Mouse (Mus musculus) heart, embryonic 11.5 days (tissue): ENCODE results near the gene Cadm1. TPM values are rescaled to one million over a fixed set of nuclear protein-coding genes. Genes with fewer than 3 reads are reported as not detected.

Experiments used
- ATAC-seq: fragments of 200-750 bp; cut with Nextera tagmentation; replicated peaks from 2 replicates; pipeline ENCODE4 v1.8.0; 2017; ENCODE audit warnings: moderate library complexity; ENCODE audit not compliant: insufficient number of reproducible peaks, low FRiP score, low TSS enrichment
- H3K27ac ChIP-seq: fragments of 300-500 bp; sonication (generic); 2 replicates; pipeline ENCODE4 v1.5.1; 2014; ENCODE audit warnings: mild to moderate bottlenecking, low read depth, low read length
- H3K27me3 ChIP-seq: fragments of 300-500 bp; sonication (generic); 2 replicates; pipeline ENCODE4 v1.6.1; 2014; ENCODE audit warnings: mild to moderate bottlenecking, low read length, mixed read lengths; ENCODE audit not compliant: control insufficient read depth, insufficient read depth
- H3K36me3 ChIP-seq: fragments of 300-500 bp; sonication (generic); 2 replicates; pipeline ENCODE4 v1.6.1; 2014; ENCODE audit warnings: mild to moderate bottlenecking, low read length, moderate library complexity, mixed read lengths; ENCODE audit not compliant: control insufficient read depth, insufficient read depth
- H3K4me1 ChIP-seq: fragments of 300-500 bp; sonication (generic); 2 replicates; pipeline ENCODE4 v1.6.1; 2014; ENCODE audit warnings: low read length; ENCODE audit not compliant: control insufficient read depth, insufficient read depth
- H3K4me2 ChIP-seq: fragments of 300-500 bp; sonication (generic); 2 replicates; pipeline ENCODE4 v1.6.1; 2014; ENCODE audit warnings: mild to moderate bottlenecking, moderate library complexity
- H3K4me3 ChIP-seq: fragments of 300-500 bp; sonication (generic); 2 replicates; pipeline ENCODE4 v1.5.1; 2014; ENCODE audit warnings: low read depth, low read length
- H3K9ac ChIP-seq: fragments of 300-500 bp; sonication (generic); 2 replicates; pipeline ENCODE4 v1.6.1; 2014; ENCODE audit warnings: mild to moderate bottlenecking, low read depth, low read length, moderate library complexity
- H3K9me3 ChIP-seq: fragments of 300-500 bp; sonication (generic); replicated peaks from 2 replicates; pipeline ENCODE4 v1.6.1; 2016; ENCODE audit warnings: low read length; ENCODE audit not compliant: control insufficient read depth
- WGBS: fragments of 180-500 bp; shearing (Covaris S2); extraction: QIAGEN DNeasy Blood & Tissue Kit; methylation state at CpG from one replicate; pipeline ENCODE4 v1.1.7; 2014; ENCODE audit not compliant: insufficient replicate concordance; 5-methylcytosine and 5-hydroxymethylcytosine counted together
- polyA plus RNA-seq: library from polyadenylated mRNA; unstranded; fragments of >200 nt; fragmentation: Nextera tagmentation; extraction: Ambion mirVana; gene quantifications from 2 replicates; pipeline ENCODE4 v1.2.1, GENCODE M21; 2014

Cadm1 gene
- polyA plus RNA-seq, 1 experiment from 2014 or later, result 30.3 TPM

GRCm38 (mm10) chr9:47876557-47877206 lies 346.7 kb downstream of the Cadm1 start:
- H3K4me2 ChIP-seq, result no peak overlapping the region
- H3K27me3 ChIP-seq, result no peaks in the 10 kb centered on the region
- no peak overlapping the region for H3K27ac ChIP-seq
- H3K36me3 ChIP-seq, result no peaks in the 10 kb centered on the region
- no peak overlapping the region for H3K9ac ChIP-seq
- no peak for ATAC-seq
- no peak overlapping the region for H3K4me3 ChIP-seq
- no peaks in the 10 kb centered on the region for H3K9me3 ChIP-seq
- no peaks in the 10 kb centered on the region for H3K4me1 ChIP-seq
- 71% methylated on average over 10 of the region's 10 CpGs for WGBS

GRCm38 (mm10) chr9:47880171-47880570 lies 350.2 kb downstream of the Cadm1 start:
- Histone ChIP-seq H3K27ac (no peak overlapping the region), H3K36me3 (no peaks in the 10 kb centered on the region), H3K4me1 (peaks cover 3% of the 10 kb centered on the region; the same call in 1 of the 2 replicates), H3K9me3 (no peaks in the 10 kb centered on the region), H3K4me2 (no peak overlapping the region), H3K27me3 (0 out of 2 replicates have a peak, but pooled peaks cover 2% of the 10 kb centered on the region), H3K9ac (no peak overlapping the region), H3K4me3 (no peak overlapping the region)
- WGBS, result 78% methylated on average over 8 of the region's 8 CpGs
- no peak for ATAC-seq

- Histone ChIP-seq H3K27me3 (0 out of 2 replicates have a peak, but pooled peaks cover 2% of the 10 kb centered on the region), H3K9ac (no peak overlapping the region), H3K9me3 (no peaks in the 10 kb centered on the region), H3K4me3 (no peak overlapping the region), H3K36me3 (no peaks in the 10 kb centered on the region), H3K4me1 (peaks cover 3% of the 10 kb centered on the region; the same call in 1 of the 2 replicates), H3K4me2 (peak overlapping the region; percentile 31), H3K27ac (no peak overlapping the region)
- no peak for ATAC-seq
- 27% methylated on average over 11 of the region's 11 CpGs for WGBS
Measured at GRCm38 (mm10) chr9:47882372-47882771, 352.4 kb downstream of the Cadm1 start.

- H3K9ac ChIP-seq, result no peak overlapping the region
- WGBS, result 70% methylated on average over 8 of the region's 8 CpGs
- no peak overlapping the region for H3K27ac ChIP-seq
- no peak overlapping the region for H3K4me3 ChIP-seq
- peaks cover 2% of the 10 kb centered on the region; the same call in 1 of the 2 replicates for H3K4me1 ChIP-seq
- no peaks in the 10 kb centered on the region for H3K27me3 ChIP-seq
- ATAC-seq, result no peak
- H3K9me3 ChIP-seq, result no peaks in the 10 kb centered on the region
- H3K4me2 ChIP-seq, result no peak overlapping the region
- H3K36me3 ChIP-seq, result no peaks in the 10 kb centered on the region
Measured at GRCm38 (mm10) chr9:47891721-47892120, 361.7 kb downstream of the Cadm1 start.

- 84% methylated on average over 6 of the region's 6 CpGs for WGBS
- H3K4me1 ChIP-seq, result peaks cover 2% of the 10 kb centered on the region; the same call in 1 of the 2 replicates
- H3K9me3 ChIP-seq, result no peaks in the 10 kb centered on the region
- no peak for ATAC-seq
- H3K4me2 ChIP-seq, result no peak overlapping the region
- no peak overlapping the region for H3K4me3 ChIP-seq
- no peak overlapping the region for H3K27ac ChIP-seq
- no peak overlapping the region for H3K9ac ChIP-seq
- H3K27me3 ChIP-seq, result no peaks in the 10 kb centered on the region
- H3K36me3 ChIP-seq, result no peaks in the 10 kb centered on the region
Measured at GRCm38 (mm10) chr9:47892995-47893394, 363.0 kb downstream of the Cadm1 start.

GRCm38 (mm10) chr9:47894096-47894495 lies 364.1 kb downstream of the Cadm1 start:
- Histone ChIP-seq H3K4me1 (peaks cover 2% of the 10 kb centered on the region; the same call in 1 of the 2 replicates), H3K9me3 (no peaks in the 10 kb centered on the region), H3K27me3 (no peaks in the 10 kb centered on the region), H3K9ac (no peak overlapping the region), H3K27ac (peak overlapping the region; percentile 66; the same call in 1 of the 2 replicates), H3K4me2 (no peak overlapping the region), H3K4me3 (no peak overlapping the region), H3K36me3 (no peaks in the 10 kb centered on the region)
- no peak for ATAC-seq
- WGBS, result 36% methylated on average over 5 of the region's 5 CpGs

GRCm38 (mm10) chr9:47894661-47895060 lies 364.7 kb downstream of the Cadm1 start:
- 30% methylated on average over 7 of the region's 7 CpGs for WGBS
- Histone ChIP-seq H3K4me2 (no peak overlapping the region), H3K4me3 (no peak overlapping the region), H3K36me3 (no peaks in the 10 kb centered on the region), H3K9me3 (no peaks in the 10 kb centered on the region), H3K9ac (no peak overlapping the region), H3K27me3 (no peaks in the 10 kb centered on the region), H3K4me1 (peaks cover 2% of the 10 kb centered on the region; the same call in 1 of the 2 replicates), H3K27ac (peak overlapping the region; percentile 66)
- ATAC-seq, result no peak

- H3K4me1 ChIP-seq, result peaks cover 2% of the 10 kb centered on the region; the same call in 1 of the 2 replicates
- H3K4me3 ChIP-seq, result no peak overlapping the region
- no peak overlapping the region for H3K4me2 ChIP-seq
- no peaks in the 10 kb centered on the region for H3K27me3 ChIP-seq
- H3K9ac ChIP-seq, result no peak overlapping the region
- 18% methylated on average over 9 of the region's 9 CpGs for WGBS
- H3K27ac ChIP-seq, result peak overlapping the region; percentile 66; the same call in 1 of the 2 replicates
- peak; percentile 22; the same call in 1 of the 2 replicates for ATAC-seq
- no peaks in the 10 kb centered on the region for H3K9me3 ChIP-seq
- no peaks in the 10 kb centered on the region for H3K36me3 ChIP-seq
Measured at GRCm38 (mm10) chr9:47895121-47895520, 365.1 kb downstream of the Cadm1 start.

- WGBS, result 76% methylated on average over 10 of the region's 10 CpGs
- no peak overlapping the region for H3K9ac ChIP-seq
- H3K36me3 ChIP-seq, result no peaks in the 10 kb centered on the region
- H3K9me3 ChIP-seq, result no peaks in the 10 kb centered on the region
- H3K4me3 ChIP-seq, result no peak overlapping the region
- ATAC-seq, result no peak
- no peak overlapping the region for H3K4me2 ChIP-seq
- no peak overlapping the region for H3K27ac ChIP-seq
- H3K4me1 ChIP-seq, result no peaks in the 10 kb centered on the region
- H3K27me3 ChIP-seq, result no peaks in the 10 kb centered on the region
Measured at GRCm38 (mm10) chr9:47900734-47901133, 370.8 kb downstream of the Cadm1 start.
